Comparison of ENCODE assay signal across 10 mouse cellular contexts in genomic region chr4:82804019-82804418, GRCm38 (mm10). TPM values are rescaled to one million over a fixed set of nuclear protein-coding genes. Genes with fewer than 3 reads are reported as not detected.
DNase-seq lines count a peak whose midpoint lies in the region; ATAC-seq and TF ChIP-seq lines count a peak whose summit lies in the region.
"Had no signal": no experiment of that assay in that cellular context is flagged by ENCODE, and none has a peak within 500 bp of the region (broad histone marks: within the 10 kb centered on the region; RNA-seq: fewer than 3 reads in every experiment).

No protein-coding gene starts in this region.

- H3K4me1 ChIP-seq in intestine, postnatal 0 days (replicated peaks; ENCODE audit: control insufficient read depth, insufficient read depth, low read length): no peaks in the 10 kb centered on the region
- H3K4me1 ChIP-seq in intestine, embryonic 15.5 days (replicated peaks): no peaks in the 10 kb centered on the region
- no peaks in the 10 kb centered on the region for H3K4me1 ChIP-seq in midbrain, postnatal 0 days (ENCODE audit: insufficient read depth, low read length)
- H3K4me1 ChIP-seq in midbrain, embryonic 10.5 days: peaks cover 5% of the 10 kb centered on the region; the same call in 1 of the 2 replicates

- 0 out of 2 replicates have a peak, but pooled peaks have one; percentile 40 for ATAC-seq in cerebellum, adult (ENCODE audit: insufficient number of reproducible peaks, low FRiP score, low TSS enrichment)
- ATAC-seq in intestine, postnatal 0 days: no peak
- no peak for ATAC-seq in intestine, embryonic 15.5 days
- no peak for ATAC-seq in midbrain, postnatal 0 days (ENCODE audit: low FRiP score)

- no peak for DNase-seq in cerebellum, adult 11 months
- DNase-seq in midbrain, postnatal 0 days (ENCODE audit: low spot score): peak; percentile 80
- DNase-seq in midbrain, embryonic 10.5 days (ENCODE audit: low spot score): no peak
- DNase-seq in spleen, postnatal 36 days (ENCODE audit: low spot score in 2 of 2): no peak
- DNase-seq in adrenal gland, postnatal 25 days: no peak
- DNase-seq: adrenal gland, postnatal 10 days; thymus, postnatal 4 days had no signal

- no peak overlapping the region for H3K4me3 ChIP-seq in intestine, postnatal 0 days (ENCODE audit: low read depth, low read length)
- no peak overlapping the region for H3K4me3 ChIP-seq in intestine, embryonic 15.5 days (replicated peaks)
- H3K4me3 ChIP-seq in midbrain, postnatal 0 days (ENCODE audit: low read depth, low read length): no peak overlapping the region
- no peak overlapping the region for H3K4me3 ChIP-seq in midbrain, embryonic 10.5 days

- peaks cover 7% of the 10 kb centered on the region; the same call in 1 of the 2 replicates for H3K36me3 ChIP-seq in intestine, postnatal 0 days (ENCODE audit: control insufficient read depth, insufficient read depth)
- H3K36me3 ChIP-seq in intestine, embryonic 15.5 days: no peaks in the 10 kb centered on the region
- peaks cover 4% of the 10 kb centered on the region; the same call in 1 of the 2 replicates for H3K36me3 ChIP-seq in midbrain, postnatal 0 days (ENCODE audit: insufficient read depth, low read length)
- H3K36me3 ChIP-seq in midbrain, embryonic 10.5 days: peaks cover 5% of the 10 kb centered on the region; the same call in 1 of the 2 replicates

- H3K9ac ChIP-seq in intestine, postnatal 0 days (ENCODE audit: low read depth, low read length): no peak overlapping the region
- no peak overlapping the region for H3K9ac ChIP-seq in intestine, embryonic 15.5 days
- no peak overlapping the region for H3K9ac ChIP-seq in midbrain, postnatal 0 days (replicated peaks; ENCODE audit: low read length, poor library complexity, severe bottlenecking)

- H3K27ac ChIP-seq in intestine, postnatal 0 days (ENCODE audit: low read depth, low read length): no peak overlapping the region
- no peak overlapping the region for H3K27ac ChIP-seq in intestine, embryonic 15.5 days
- no peak overlapping the region for H3K27ac ChIP-seq in midbrain, postnatal 0 days (ENCODE audit: low read depth, low read length)
- no peak overlapping the region for H3K27ac ChIP-seq in midbrain, embryonic 10.5 days (replicated peaks)

- peak; percentile 73 for TF ChIP-seq CTCF in intestine, postnatal 0 days (IDR thresholded peaks at IDR 0.05; ENCODE audit: low read depth)
- peak; percentile 69 for TF ChIP-seq CTCF in midbrain, postnatal 0 days (IDR thresholded peaks at IDR 0.05)

- H3K9me3 ChIP-seq in intestine, postnatal 0 days (ENCODE audit: control insufficient read depth): no peaks in the 10 kb centered on the region
- no peaks in the 10 kb centered on the region for H3K9me3 ChIP-seq in intestine, embryonic 15.5 days
- no peaks in the 10 kb centered on the region for H3K9me3 ChIP-seq in midbrain, postnatal 0 days (ENCODE audit: low read length)
- no peaks in the 10 kb centered on the region for H3K9me3 ChIP-seq in midbrain, embryonic 10.5 days (replicated peaks)

- no peak overlapping the region for H3K4me2 ChIP-seq in intestine, postnatal 0 days (replicated peaks; ENCODE audit: low read depth)
- H3K4me2 ChIP-seq in intestine, embryonic 15.5 days (replicated peaks): no peak overlapping the region
- H3K4me2 ChIP-seq in midbrain, postnatal 0 days (ENCODE audit: low read depth, low read length, poor library complexity, severe bottlenecking): no peak overlapping the region

- H3K27me3 ChIP-seq in intestine, postnatal 0 days (replicated peaks; ENCODE audit: control insufficient read depth, insufficient read depth, low read length): no peaks in the 10 kb centered on the region
- H3K27me3 ChIP-seq in intestine, embryonic 15.5 days (replicated peaks): no peaks in the 10 kb centered on the region
- H3K27me3 ChIP-seq in midbrain, postnatal 0 days (ENCODE audit: insufficient read depth, low read length): no peaks in the 10 kb centered on the region
- H3K27me3 ChIP-seq in midbrain, embryonic 10.5 days (ENCODE audit: low read depth, poor library complexity, severe bottlenecking): no peaks in the 10 kb centered on the region

- 41% methylated on average over 2 of the region's 2 CpGs for WGBS in intestine, postnatal 0 days
- 47% methylated on average over 2 of the region's 2 CpGs for WGBS in intestine, embryonic 15.5 days
- WGBS in midbrain, postnatal 0 days: 44% methylated on average over 2 of the region's 2 CpGs
- WGBS in midbrain, embryonic 10.5 days: 50% methylated on average over 2 of the region's 2 CpGs

RNA-seq across cellular contexts. Expression of gene Zdhhc21, which starts 55.7 kb away (rescaled TPM):
- polyA plus RNA-seq in intestine, postnatal 0 days (2015; fragmentation: Nextera tagmentation; extraction: Ambion mirVana): 8.1 and 8.2 TPM in 2 replicates
- 15.0 and 17.7 TPM in 2 replicates for polyA plus RNA-seq in intestine, embryonic 15.5 days (2015; fragmentation: Nextera tagmentation; extraction: Ambion mirVana)
- total RNA-seq in midbrain, postnatal 0 days (2014; rRNA removed): 50.3 and 55.1 TPM in 2 replicates
- polyA plus RNA-seq in midbrain, postnatal 0 days (2015; fragmentation: Nextera tagmentation; extraction: Ambion mirVana): 11.5 and 14.8 TPM in 2 replicates
- 12.7 and 14.2 TPM in 2 replicates for polyA plus RNA-seq in midbrain, embryonic 10.5 days (2016; fragmentation: Nextera tagmentation; extraction: Ambion mirVana)
- total RNA-seq in adrenal gland, postnatal 25 days (2021): 20.1 and 22.4 TPM in 2 replicates
